Mouse (Mus musculus) urinary bladder, postnatal 4 days (tissue): ENCODE measurements around the gene Tango6.

ENCODE experiments used
- DNase-seq, 2 experiments: peaks; one replicate each; pipeline ENCODE4 v3.0.0; 2021 to 2022; ENCODE audit warnings: low spot score in 2 of 2

Tango6 gene

DNA sequence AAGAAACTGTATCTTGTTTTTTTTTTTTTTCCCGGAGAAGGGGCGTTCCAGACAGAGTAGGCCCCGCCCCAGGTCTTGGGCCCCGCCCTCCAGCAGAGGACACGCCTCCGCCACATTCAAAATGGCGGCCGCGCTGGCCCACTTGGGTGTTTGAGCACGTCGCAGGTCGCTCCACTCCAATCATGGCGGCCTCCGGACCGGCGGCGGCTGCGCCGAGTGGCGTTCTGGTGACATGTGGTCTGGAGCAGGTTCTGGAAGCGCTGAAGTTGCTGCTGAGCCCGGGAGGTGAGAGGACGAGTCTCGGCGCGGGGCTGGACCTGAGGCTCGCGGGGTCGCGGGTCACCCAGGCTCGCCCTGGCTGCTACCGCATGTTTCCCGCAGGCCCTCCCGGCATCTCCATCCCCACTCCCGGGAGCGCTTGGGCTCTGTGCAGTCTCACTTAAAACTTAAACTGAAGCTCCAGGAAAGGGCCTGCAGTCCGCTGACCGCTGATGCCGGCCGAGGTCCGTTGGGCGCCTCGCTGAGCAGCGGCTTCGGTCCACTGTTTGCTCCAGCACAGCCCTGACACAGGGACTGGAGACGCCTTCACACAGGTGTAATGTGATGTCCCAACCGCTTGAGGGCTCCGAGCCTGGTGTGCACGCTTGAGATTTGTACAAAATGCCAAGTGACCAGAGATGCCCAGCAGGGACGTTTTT, at the start of gene Tango6:
Gene Tango6, plus strand, starts transcription at position 98 of the 698 bp plus-strand sequence.
- DNase-seq: peak; percentile 89 to 93

DNA sequence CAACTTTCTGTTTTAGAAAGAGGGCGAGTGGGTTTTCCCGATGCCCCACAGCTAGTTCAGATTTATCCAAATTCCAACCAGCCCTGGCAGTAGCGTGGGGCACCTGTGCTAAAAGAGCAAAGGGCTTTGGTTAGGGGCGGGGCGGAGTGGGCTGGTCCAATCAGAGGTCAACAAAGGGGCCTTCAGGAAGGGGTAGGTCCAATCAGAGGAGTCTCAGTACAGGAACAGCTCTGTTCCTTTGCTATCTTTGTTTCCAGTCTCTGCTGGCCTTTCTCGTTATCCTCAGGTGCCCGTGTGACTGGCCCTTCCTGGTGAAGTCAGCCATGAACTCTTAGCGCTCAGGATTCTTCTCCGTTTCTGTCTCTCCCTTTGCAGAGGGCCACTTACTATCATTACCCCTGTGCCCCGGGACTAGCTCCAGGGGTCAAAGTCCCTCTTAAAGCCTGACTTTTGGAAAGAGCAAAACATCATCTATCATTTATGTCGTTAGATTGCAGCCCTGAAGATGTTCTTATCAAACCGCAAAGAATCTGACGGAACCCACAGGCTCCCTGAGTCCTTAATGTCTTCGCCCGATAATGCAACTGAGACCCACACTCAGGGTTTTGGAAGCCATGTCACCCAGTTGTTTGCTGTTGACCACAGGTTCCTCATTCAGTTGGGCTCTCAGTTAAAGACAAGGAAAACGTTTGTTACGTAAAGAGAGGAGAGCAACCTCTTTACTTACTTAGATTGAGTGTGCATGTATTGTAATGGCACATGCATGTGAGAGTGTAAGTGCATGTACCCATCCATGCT, 49.3 kb upstream of the Tango6 start:
- no peak for DNase-seq

DNA sequence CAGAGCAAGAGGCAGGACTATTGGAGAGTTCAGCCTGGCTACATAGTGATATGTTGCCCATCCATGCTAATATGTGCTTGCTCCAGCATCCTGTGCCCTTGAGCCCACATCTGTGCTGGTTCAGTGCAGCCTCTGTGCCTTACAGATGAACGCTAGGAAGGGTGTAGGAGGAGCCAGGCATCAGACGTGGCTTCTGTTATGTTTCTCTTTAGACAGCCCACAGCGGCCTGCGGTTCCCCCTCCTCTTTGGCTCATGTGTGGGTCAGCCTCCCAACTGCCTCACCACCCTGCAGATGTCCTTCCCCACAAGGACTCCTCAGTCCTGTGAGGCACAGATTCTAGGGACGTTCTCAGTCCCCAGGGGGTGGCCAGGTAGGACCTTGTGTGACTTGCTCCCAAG, 47.6 kb upstream of the Tango6 start:
- DNase-seq: no peak

DNA sequence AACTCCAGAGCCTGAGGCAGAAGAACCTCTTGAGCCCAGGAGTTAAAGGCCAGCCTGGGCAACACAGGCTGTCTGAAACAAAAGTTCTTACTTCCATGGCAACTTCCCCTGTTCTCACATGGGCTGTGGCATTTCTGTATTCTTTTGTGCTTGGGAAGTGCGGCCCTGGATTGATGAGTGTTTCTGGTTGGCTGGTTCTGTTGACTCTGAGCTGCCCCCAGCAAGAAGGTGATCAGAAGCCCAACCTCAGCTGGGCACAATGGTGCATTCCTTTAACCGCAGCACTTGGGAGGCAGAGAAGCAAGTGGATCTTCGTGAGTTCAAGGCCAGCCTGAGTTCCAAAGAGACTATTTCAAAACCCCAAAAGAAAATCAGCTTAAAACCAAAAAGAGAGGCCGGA, 45.4 kb upstream of the Tango6 start:
- DNase-seq: no peak

DNA sequence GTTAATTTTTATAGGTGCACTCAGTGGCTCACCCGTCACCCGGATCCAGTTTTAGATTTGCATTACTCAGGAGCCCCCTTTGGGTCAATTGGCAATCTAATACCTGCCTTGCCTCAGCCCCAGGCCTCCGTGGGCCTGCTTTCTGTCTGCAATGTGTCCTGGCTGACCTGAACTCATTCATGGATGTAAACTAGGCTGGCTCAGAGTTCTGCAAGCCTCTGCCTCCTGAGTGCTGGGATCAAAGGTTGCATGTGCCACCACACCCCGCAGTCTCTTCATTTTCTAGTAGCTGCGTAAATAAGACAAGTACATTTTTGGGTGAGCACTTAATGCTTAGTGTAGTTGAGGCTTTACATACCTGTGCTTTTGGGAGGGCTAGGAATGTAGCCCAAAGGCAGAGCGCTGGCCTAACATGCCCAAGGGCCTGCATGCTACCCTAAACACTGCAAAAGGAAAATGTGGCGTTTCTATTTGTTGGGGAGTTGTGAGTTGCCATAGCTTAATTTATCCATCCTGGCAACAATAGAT, 44.0 kb upstream of the Tango6 start:
- DNase-seq: no peak

DNA sequence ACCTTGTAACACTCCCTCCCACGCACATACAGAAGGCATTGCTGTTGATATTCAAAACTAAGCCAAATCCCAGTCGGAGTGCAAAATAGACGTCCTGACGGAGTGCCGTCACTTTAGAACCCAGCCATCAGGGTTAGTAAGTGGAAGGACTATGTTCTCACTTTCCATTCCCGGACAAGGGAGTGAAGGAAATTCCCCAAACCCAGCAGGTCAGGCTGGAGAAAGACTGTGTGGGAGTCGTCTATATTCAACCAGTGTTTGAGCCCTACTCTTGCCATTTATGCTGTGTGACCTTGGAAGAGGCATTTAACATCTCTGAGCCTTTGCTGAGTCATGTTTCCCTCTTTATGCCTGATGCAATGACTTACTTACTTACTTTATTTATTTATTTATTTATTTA, 42.7 kb upstream of the Tango6 start:
- DNase-seq: no peak

DNA sequence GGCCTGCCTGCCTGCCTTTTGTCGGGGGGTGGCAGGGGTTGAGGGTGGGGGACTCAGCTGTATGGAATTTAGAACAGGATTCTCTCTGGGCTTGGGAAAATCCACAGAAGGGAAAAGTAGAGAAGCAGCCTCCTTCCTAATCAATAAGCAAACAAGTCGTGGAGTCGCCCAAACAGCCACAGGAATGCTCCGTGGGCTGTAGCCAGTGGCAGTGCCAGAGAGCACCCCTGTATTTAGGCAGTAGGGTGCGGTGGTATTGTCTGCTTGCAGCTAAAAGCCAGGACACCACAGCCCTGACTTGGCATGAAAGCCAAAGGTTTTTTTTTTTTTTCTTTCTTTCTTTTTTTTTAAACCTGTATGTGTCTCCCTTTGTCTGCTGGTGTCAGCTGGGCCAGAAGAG, 41.9 kb upstream of the Tango6 start:
- no peak for DNase-seq

DNA sequence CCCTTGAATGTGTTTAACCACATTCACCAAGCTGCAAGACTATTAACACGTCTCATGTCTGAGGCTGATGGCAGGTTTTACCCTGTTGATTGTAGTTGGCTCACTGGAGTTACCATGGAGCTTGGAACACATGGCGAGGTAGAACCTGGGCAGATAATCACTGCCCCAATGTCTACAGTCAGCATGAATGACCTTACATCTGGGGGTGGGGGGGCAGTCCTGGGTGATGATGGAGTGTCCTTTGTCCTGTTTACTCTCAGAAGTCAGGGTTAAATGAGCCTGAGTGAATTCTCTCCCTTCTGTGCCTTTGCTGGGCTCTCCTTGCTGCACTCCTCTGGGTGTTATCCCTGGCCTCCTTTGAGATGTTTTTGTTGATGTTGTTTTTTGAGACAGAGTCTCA, 40.7 kb upstream of the Tango6 start:
- no peak for DNase-seq

DNA sequence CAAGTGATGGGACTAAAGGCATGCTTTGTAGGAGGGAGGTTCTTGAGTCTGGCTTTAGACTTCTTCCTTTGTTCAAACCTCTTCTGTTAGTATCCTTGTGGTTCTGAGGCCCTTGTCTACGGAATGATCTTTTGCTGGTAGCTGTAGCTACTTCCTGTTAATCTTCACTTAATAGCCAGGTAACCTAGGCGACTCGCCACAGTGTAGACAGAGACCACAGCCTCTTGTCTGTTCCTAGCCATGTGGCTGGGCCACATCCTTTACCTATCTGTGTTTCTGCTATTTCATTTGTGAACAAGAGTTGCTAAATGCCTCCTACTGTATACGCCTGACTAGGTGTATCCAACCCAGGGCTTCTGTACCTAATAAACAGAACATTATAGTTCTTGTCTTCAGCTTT, 39.8 kb upstream of the Tango6 start:
- no peak for DNase-seq

DNA sequence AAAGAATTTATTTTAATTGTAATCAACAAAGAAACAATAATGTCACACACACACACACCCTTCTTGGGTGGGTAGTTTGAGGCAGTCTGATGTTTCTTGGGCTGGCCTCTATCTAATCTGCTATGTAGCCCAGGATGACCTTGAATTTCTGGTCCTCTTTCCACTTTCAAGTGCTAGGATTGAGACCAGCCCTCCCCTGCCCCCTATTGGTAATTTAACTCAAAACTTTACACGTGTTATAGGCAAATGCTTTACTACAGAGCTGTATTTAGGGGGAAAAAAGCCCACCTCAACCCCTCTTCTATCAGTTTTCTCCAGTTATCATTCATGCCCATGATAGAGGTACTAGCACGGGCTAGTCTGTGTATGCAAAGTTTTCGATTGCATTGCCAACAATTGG, 37.9 kb upstream of the Tango6 start:
- no peak for DNase-seq

DNA sequence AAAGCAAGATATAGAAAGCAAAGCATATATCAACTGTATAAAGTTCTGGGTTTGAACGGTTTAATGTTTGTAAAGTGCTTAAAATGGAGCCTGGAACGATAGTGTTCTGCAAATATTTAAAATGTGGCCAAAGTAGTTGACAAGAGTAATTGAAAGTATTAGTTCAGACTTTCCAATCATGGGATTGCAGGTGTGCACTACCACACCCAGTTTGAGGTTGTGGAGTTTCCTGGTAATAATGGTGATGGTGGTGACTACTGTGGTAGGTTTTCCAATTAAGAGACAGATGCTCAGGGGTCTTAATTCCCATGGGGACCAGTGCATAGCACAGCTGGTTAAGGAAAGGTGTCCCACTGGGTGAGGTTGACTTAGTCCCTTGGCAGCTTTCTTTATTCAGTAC, 36.7 kb upstream of the Tango6 start:
- no peak for DNase-seq

DNA sequence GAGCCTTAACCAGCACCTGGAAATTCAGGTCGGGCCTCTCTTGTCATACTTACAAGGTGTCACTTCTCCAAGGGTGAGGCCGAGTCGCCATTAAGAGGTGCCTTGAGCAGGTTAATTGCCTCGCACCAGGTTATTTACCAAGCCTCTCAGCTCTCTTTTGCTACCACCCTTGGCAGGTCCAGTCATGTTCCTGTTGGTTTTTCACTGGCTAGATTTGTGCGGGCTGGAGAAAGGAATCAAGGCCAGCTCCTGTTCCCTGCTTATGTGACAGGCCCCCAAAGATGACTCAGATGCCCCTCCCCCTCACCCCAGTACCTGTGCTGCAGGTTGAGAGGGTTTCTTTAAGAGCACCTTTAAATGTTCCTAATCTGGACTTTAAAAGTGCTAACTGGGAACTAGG, 36.1 kb upstream of the Tango6 start:
- DNase-seq: peak in 1 of 2 experiments; percentile 47

DNA sequence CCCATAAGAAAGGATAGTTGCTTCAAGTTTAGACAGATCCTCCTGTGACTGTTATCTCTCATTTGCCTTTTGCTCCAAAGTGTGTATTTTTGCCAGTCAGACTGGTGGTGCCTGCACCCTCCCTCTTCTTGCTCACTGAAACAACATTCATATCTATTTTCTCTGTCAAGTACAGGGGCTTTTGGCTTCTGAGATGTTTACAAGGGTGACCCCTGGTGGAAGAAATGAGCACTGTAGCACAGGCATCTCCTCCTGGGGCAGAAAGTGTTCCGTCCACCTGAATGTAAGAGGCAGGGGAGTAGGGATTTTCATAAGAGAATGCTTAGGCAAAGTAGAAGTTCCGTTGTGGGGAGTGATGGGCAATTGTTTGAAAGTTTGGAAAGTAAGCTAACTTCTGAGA, 35.5 kb upstream of the Tango6 start:
- DNase-seq: peak; percentile 59 to 78

DNA sequence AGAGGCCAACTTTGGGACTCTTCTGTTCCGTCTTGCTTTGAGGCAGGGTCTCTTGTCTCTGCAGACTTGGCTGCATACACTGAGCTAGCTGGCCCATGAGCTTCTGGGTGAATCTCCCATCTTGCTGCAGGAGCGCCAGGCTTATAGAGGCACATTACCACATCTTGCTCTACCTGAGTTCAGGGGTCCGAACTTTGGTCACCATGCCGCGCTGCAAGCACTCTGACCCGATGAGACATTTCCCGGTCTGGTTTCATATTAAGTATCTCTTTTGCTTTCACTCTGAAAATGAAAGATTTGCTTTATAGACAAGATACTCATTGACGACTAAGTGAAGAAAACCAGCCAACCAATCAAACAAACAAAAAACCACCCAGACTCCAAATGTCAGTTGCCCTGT, 34.4 kb upstream of the Tango6 start:
- DNase-seq: no peak

DNA sequence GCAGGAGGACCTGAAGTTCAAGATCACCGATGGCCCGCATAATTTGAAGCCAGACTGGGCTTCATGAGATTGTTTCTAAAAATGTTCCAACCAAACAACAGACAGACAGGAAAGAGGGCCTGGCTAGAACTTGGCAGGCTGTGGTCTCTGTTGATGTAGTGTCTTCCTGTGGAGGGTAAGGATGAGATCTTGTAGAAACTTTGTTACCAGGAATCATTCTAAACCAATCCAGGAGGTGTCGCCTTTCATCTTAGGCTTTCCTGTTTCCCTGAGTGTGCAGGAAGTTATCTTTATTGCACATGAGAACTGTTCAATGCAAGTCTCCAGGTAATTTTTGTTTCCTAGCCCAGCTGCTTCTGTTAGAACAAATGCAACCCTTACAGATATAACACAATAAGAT, 30.9 kb upstream of the Tango6 start:
- DNase-seq: no peak

DNA sequence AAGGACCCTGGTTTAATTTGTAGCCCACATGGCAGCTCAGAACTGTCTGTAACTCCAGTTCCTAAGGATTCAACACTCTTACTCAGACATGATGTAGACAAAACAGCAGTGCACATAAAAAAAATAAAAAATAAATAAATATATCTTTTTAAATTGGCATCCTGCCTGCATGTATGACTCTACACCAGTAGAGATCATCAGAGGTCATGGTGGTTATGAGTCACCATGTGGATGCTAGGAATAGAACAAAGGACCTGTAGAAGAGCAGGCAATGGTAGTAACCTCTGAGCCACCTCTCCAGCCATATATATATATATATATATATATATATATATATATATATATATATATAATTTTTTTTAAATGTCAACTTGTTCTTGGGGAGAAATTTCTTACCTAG, 26.8 kb upstream of the Tango6 start:
- no peak for DNase-seq

DNA sequence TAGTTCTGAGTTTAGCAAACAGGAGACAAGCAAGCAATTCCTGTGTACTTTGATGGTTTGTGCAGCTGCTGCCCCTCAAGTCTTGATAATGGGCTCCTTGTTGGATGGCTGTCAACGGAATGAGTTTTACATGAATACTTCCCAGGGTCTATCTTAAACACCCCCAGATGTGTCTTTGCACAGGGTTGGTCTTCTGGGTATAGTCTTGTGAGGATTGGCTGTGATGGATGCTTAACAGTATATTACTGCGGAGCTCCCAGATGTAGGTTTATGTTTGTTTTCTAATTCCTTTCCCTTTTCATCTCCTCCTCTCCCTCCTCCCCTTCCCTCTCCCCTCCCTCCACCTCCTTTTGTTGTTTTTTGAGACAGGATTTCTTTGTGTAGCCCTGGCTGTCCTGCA, 10.1 kb upstream of the Tango6 start:
- DNase-seq: no peak

DNA sequence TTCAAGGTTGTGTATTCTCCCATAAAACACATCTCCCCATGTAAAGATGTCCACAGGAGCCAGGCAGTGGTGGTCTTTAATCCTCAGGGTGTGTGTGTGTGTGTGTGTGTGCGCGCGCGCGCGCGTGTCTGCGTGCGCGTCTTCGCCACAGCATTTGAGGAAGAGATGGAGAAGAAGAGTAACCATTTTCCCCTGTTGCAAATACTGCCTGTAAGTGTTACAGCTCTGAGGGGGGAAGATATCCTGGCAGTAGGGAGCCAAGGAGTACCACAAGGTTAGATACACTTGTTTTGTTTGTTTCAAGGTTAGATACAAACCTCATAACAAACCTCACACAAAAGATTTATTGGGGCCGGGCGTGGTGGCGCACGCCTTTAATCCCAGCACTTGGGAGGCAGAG, 8.6 kb upstream of the Tango6 start:
- no peak for DNase-seq

DNA sequence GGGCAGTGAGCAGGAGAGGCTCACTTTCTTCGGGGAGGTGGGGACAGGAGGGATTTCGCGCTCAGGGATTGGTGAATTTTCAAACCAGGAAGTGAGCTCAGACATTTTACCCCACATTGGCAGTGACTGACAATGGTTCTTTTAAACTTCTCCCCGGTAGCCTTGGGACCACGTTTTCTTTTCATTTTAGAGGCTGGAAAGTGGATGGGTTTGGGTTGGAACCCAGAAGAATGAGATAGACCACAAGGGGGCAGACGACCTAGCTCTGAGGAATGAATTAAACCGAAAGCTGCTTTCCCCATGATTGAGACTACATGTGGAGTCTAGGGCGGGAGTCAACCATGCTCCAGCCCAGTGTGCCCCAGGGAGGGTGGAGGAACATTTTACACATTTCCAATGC, 8.0 kb upstream of the Tango6 start:
- no peak for DNase-seq

DNA sequence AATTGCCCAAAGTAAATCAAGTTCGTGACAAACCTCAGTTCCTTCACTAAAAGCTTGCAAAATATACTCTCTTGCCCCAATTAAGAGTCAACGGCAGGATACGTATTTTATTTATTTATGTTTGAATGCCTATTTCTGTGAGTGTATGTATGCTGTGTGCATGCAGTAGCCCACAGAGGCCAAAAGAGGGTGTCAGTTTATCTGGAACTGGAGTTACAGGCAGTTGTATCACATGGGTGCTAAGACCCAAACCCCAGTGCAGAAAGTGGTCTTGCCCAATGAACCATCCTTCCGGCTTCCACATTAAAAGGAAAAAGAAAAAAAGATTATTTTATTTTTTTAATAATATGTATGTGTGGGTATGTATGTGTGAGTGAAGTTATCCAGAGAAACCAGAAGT, 1.5 kb downstream of the Tango6 start:
- no peak for DNase-seq

DNA sequence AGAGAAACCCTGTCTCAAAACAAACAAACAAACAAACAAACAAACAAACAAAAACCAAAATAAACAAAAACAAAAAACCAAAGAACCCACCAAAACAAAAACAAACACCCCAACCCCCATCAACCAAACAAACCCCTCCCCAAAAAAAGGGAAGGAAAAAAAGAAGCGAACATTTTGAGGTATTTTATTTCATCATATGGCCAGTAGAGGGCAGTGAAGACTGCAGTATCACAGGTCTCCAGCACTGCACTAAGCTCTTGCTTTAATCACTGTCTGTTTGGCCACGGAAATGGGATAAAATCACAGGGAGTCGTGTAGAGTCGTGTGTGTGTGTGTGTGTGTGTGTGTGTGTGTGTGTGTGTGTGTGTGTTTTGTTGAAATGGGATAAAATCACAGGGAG, 4.6 kb downstream of the Tango6 start:
- no peak for DNase-seq

DNA sequence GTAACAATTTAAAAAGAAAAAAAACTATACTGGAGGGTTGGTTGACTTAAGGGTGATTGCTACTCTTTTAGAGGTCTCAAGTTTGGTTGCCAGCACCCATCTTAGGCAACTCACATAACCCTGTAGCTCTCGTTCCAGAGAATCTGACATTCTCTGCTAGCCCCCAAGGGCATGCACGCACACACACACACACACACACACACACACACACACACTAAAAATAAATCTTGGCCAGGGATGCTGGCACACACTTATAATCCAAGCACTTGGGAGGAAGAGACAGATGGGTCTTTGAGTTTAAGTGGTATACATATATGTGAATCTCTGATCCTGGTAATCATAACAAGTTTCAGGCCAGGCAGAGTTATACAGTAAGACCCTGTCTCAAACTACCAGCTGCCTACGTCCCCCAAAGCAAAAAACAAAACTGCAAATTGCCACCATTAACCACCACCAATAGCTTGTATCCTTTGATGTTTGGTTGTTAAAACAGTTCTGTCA, 14.9 kb downstream of the Tango6 start:
- DNase-seq: no peak

DNA sequence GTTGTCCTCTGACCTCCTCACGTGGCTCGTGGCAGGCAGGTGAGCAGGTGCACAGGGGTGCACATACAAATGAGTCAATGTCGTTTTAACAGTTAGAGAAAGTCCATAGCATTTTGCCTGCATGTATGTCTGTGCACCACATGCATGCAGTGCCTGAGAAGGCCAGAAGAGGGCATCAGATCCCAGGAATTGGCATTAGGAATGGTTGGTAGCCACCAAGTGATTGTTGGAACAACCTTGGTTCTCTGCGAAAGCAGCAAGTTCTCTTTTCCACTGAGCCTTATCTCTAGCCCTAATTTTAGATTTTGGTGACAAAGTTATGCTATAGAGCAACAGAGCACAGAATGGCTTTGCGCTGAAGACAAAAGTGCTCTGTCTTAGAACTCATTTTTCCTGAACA, 16.7 kb downstream of the Tango6 start:
- DNase-seq: peak; percentile 36 to 78
